22 mouse cellular contexts compared by ENCODE assay signal in genomic region chr15:83906472-83906871, GRCm38 (mm10).
A peak's percentile ranks its signal among the peaks of the same experiment; 100 is the strongest.
DNase-seq lines count a peak whose midpoint lies in the region; ATAC-seq and TF ChIP-seq lines count a peak whose summit lies in the region.
"Had no signal": no experiment of that assay in that cellular context is flagged by ENCODE, and none has a peak within 500 bp of the region (broad histone marks: within the 10 kb centered on the region; RNA-seq: fewer than 3 reads in every experiment).

No protein-coding gene starts in this region.

- 64% methylated on average over 13 of the region's 13 CpGs for WGBS in forebrain, embryonic 14.5 days
- 86% methylated on average over 13 of the region's 13 CpGs for WGBS in forebrain, embryonic 11.5 days
- WGBS in midbrain, postnatal 0 days, result 70% methylated on average over 13 of the region's 13 CpGs
- 71% methylated on average over 13 of the region's 13 CpGs for WGBS in midbrain, embryonic 16.5 days

- H3K4me1 ChIP-seq in forebrain, embryonic 14.5 days (ENCODE audit: control insufficient read depth, insufficient read depth, low read length), result no peaks in the 10 kb centered on the region
- no peaks in the 10 kb centered on the region for H3K4me1 ChIP-seq in forebrain, embryonic 11.5 days (replicated peaks; ENCODE audit: control insufficient read depth, insufficient read depth, low read length)
- no peaks in the 10 kb centered on the region; the same call in 1 of the 2 replicates for H3K4me1 ChIP-seq in midbrain, postnatal 0 days (ENCODE audit: insufficient read depth, low read length)
- H3K4me1 ChIP-seq in midbrain, embryonic 16.5 days (ENCODE audit: control insufficient read depth, insufficient read depth, low read length), result no peaks in the 10 kb centered on the region; the same call in 1 of the 2 replicates
- H3K4me1 ChIP-seq: heart, embryonic 12.5 days; hindbrain, embryonic 12.5 days; limb, embryonic 13.5 days had no signal

- H3K27me3 ChIP-seq in forebrain, embryonic 14.5 days (replicated peaks; ENCODE audit: control insufficient read depth, insufficient read depth, low read length), result no peaks in the 10 kb centered on the region
- H3K27me3 ChIP-seq in forebrain, embryonic 11.5 days (ENCODE audit: control insufficient read depth, insufficient read depth, low read length), result no peaks in the 10 kb centered on the region
- H3K27me3 ChIP-seq in midbrain, postnatal 0 days (ENCODE audit: insufficient read depth, low read length), result no peaks in the 10 kb centered on the region; the same call in 1 of the 2 replicates
- no peaks in the 10 kb centered on the region for H3K27me3 ChIP-seq in midbrain, embryonic 16.5 days (ENCODE audit: control insufficient read depth, insufficient read depth, low read depth, low read length)
- H3K27me3 ChIP-seq: limb, embryonic 13.5 days had no signal

- H3K27ac ChIP-seq in forebrain, embryonic 14.5 days (ENCODE audit: low read depth, low read length), result peak overlapping the region; percentile 68
- H3K27ac ChIP-seq in forebrain, embryonic 11.5 days (ENCODE audit: low read depth, low read length), result no peak overlapping the region
- no peak overlapping the region for H3K27ac ChIP-seq in midbrain, postnatal 0 days (ENCODE audit: low read depth, low read length)
- H3K27ac ChIP-seq in midbrain, embryonic 16.5 days (ENCODE audit: low read length), result no peak overlapping the region
- H3K27ac ChIP-seq: embryonic facial prominence, embryonic 10.5 days; hindbrain, embryonic 12.5 days; limb, embryonic 13.5 days; liver, embryonic 14.5 days had no signal

- H3K9me3 ChIP-seq in forebrain, embryonic 14.5 days (replicated peaks; ENCODE audit: control insufficient read depth, low read length), result no peaks in the 10 kb centered on the region
- no peaks in the 10 kb centered on the region for H3K9me3 ChIP-seq in forebrain, embryonic 11.5 days (ENCODE audit: control insufficient read depth, low read length)
- H3K9me3 ChIP-seq in midbrain, postnatal 0 days (ENCODE audit: low read length), result no peaks in the 10 kb centered on the region
- H3K9me3 ChIP-seq in midbrain, embryonic 16.5 days (replicated peaks; ENCODE audit: control insufficient read depth, low read length, poor library complexity, severe bottlenecking), result no peaks in the 10 kb centered on the region
- H3K9me3 ChIP-seq: embryonic facial prominence, embryonic 10.5 days; hindbrain, embryonic 12.5 days; limb, embryonic 13.5 days had no signal

- no peak overlapping the region for H3K9ac ChIP-seq in forebrain, embryonic 14.5 days (ENCODE audit: low read length)
- no peak overlapping the region for H3K9ac ChIP-seq in forebrain, embryonic 11.5 days (ENCODE audit: low read length)
- H3K9ac ChIP-seq in midbrain, postnatal 0 days (replicated peaks; ENCODE audit: low read length, poor library complexity, severe bottlenecking), result no peak overlapping the region
- no peak overlapping the region for H3K9ac ChIP-seq in midbrain, embryonic 16.5 days (ENCODE audit: low read depth, low read length)
- H3K9ac ChIP-seq: heart, embryonic 12.5 days; hindbrain, embryonic 12.5 days; limb, embryonic 13.5 days; liver, embryonic 14.5 days; lung, embryonic 14.5 days had no signal

- H3K36me3 ChIP-seq in forebrain, embryonic 14.5 days (ENCODE audit: control insufficient read depth, insufficient read depth, low read length), result no peaks in the 10 kb centered on the region
- H3K36me3 ChIP-seq in forebrain, embryonic 11.5 days (ENCODE audit: control insufficient read depth, insufficient read depth, low read length), result no peaks in the 10 kb centered on the region
- H3K36me3 ChIP-seq in midbrain, postnatal 0 days (ENCODE audit: insufficient read depth, low read length), result no peaks in the 10 kb centered on the region
- no peaks in the 10 kb centered on the region for H3K36me3 ChIP-seq in midbrain, embryonic 16.5 days (ENCODE audit: control insufficient read depth, insufficient read depth, low read length)
- H3K36me3 ChIP-seq: embryonic facial prominence, embryonic 10.5 days; heart, embryonic 12.5 days; hindbrain, embryonic 12.5 days; limb, embryonic 13.5 days had no signal

- no peak overlapping the region for H3K4me2 ChIP-seq in forebrain, embryonic 14.5 days (ENCODE audit: low read length)
- no peak overlapping the region for H3K4me2 ChIP-seq in forebrain, embryonic 11.5 days (ENCODE audit: low read depth, low read length, severe bottlenecking)
- H3K4me2 ChIP-seq in midbrain, postnatal 0 days (ENCODE audit: low read depth, low read length, poor library complexity, severe bottlenecking), result no peak overlapping the region
- H3K4me2 ChIP-seq in midbrain, embryonic 16.5 days (ENCODE audit: low read length), result no peak overlapping the region
- H3K4me2 ChIP-seq: heart, embryonic 12.5 days; hindbrain, embryonic 12.5 days; limb, embryonic 13.5 days; lung, embryonic 14.5 days had no signal

- no peak overlapping the region for H3K4me3 ChIP-seq in forebrain, embryonic 14.5 days (ENCODE audit: low read depth, low read length)
- no peak overlapping the region for H3K4me3 ChIP-seq in forebrain, embryonic 11.5 days (ENCODE audit: low read depth, low read length)
- H3K4me3 ChIP-seq in midbrain, postnatal 0 days (ENCODE audit: low read depth, low read length), result no peak overlapping the region
- no peak overlapping the region for H3K4me3 ChIP-seq in midbrain, embryonic 16.5 days (ENCODE audit: low read depth, low read length)
- H3K4me3 ChIP-seq: embryonic facial prominence, embryonic 10.5 days; heart, embryonic 12.5 days; hindbrain, embryonic 12.5 days; limb, embryonic 13.5 days had no signal

- DNase-seq in forebrain, embryonic 14.5 days (ENCODE audit: low spot score), result peak; percentile 74
- no peak for DNase-seq in forebrain, embryonic 11.5 days (ENCODE audit: low spot score)
- DNase-seq in layer of hippocampus, adult 9-10 months (ENCODE audit: low spot score), result peak; percentile 16
- no peak for DNase-seq in layer of hippocampus, postnatal 36 days
- peak; percentile 28 for DNase-seq in midbrain, postnatal 0 days (ENCODE audit: low spot score)
- no peak for DNase-seq in kidney, postnatal 36 days
- DNase-seq: adrenal gland, postnatal 14 days; cerebellum, adult 11 months; cerebellum, adult 9-11 months; gastrocnemius, postnatal 14 days; heart, adult 18-20 months; heart, postnatal 10 days; kidney, adult 8-10 months; kidney, postnatal 10 days; lung, embryonic 14.5 days had no signal

- TF ChIP-seq CTCF in midbrain, postnatal 0 days (IDR thresholded peaks at IDR 0.05), result no peak

- peak; percentile 75; the same call in 1 of the 2 replicates for ATAC-seq in forebrain, embryonic 14.5 days
- no peak for ATAC-seq in forebrain, embryonic 11.5 days (replicated peaks; ENCODE audit: low FRiP score)
- no peak for ATAC-seq in midbrain, postnatal 0 days (ENCODE audit: low FRiP score)
- ATAC-seq in midbrain, embryonic 16.5 days, result no peak
- no peak for ATAC-seq in inflammation-experienced regulatory T-cells, adult 6 months

Comparison
In these comparisons a context has a peak if more than half of its experiments do, and no peak if none do; other contexts are left out.
1. DNase-seq: peak in forebrain, embryonic 14.5 days (single experiment), layer of hippocampus, adult 9-10 months (single experiment) and midbrain, postnatal 0 days (single experiment); none in forebrain, embryonic 11.5 days (single experiment), layer of hippocampus, postnatal 36 days (0 of 2) and kidney, postnatal 36 days (0 of 2).